Mouse (Mus musculus): ENCODE measurements around the gene Fgfr2. TPM values are rescaled to one million over a fixed set of nuclear protein-coding genes. Genes with fewer than 3 reads are reported as not detected.

Gene Fgfr2
- polyA plus RNA-seq, 1 experiment from 2014 or later: 285 TPM

Other genes starting within 250 kb of the Fgfr2 start
- gene Zranb1, start 192.2 kb downstream of the Fgfr2 start, polyA plus RNA-seq (2014; fragmentation: Illumina TruSeq; extraction: RNeasy Lipid Tissue Mini Kit (QIAGEN cat#74804); ENCODE audit: low read depth, low replicate concordance): 75.1 TPM
- 38.6 TPM for gene Ctbp2, start 1.0 kb upstream of the Fgfr2 start, polyA plus RNA-seq (2014; fragmentation: Illumina TruSeq; extraction: RNeasy Lipid Tissue Mini Kit (QIAGEN cat#74804); ENCODE audit: low read depth, low replicate concordance)

Measured in adrenal gland, adult 10 weeks (tissue).